Mouse (Mus musculus) adrenal gland, adult (tissue): ENCODE measurements around the gene Trim2.
A peak's percentile ranks its signal among the peaks of the same experiment; 100 is the strongest.

Experiments used
- DNase-seq, 2 experiments: peaks; one replicate each; pipeline ENCODE4 v3.0.0; 2022 to 2023; ENCODE audit warnings: low spot score in 1 of 2; ENCODE audit not compliant: inconsistent age in 2 of 2

Trim2 gene

DNA sequence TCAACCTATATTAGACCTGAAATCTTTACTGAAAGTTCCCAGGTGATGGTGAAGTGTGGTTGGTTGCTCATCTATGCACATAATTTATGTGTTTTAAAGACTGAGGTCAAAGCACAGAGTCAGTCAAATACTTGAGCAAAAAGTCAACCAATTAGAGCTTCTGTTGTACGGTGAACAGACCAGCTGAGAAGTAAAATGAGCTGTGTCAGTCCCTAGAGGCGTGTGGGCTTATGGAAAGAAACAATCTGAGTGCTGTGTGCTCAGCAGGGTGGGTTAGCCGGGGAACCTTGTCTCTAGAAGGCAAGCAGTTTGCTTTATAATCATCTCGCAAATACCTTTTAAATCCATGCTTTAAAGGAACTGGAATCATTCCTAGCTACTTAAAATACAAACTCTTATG is 149.7 kb downstream of the Trim2 start:
- no peak for DNase-seq

DNA sequence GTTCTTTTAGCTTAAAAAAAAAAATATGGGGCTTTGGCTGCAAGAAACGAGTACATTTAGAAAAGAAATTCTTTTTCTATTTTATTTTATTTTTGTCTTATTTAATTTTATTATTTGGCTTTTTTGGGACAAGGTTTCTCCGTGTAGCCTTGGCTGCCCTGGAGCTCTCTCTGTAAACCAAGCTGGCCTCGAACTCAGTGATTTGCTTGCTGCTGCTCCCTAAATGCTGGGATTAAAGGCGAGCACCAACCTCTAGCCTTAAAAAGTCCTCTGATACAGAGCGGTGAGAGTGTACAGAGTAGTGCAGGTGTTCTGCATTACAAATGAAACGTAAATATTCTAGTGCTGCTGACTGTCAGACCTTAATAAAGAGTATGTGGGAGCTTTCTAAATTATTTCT is 150.6 kb downstream of the Trim2 start:
- DNase-seq = peak; percentile 18 to 52

DNA sequence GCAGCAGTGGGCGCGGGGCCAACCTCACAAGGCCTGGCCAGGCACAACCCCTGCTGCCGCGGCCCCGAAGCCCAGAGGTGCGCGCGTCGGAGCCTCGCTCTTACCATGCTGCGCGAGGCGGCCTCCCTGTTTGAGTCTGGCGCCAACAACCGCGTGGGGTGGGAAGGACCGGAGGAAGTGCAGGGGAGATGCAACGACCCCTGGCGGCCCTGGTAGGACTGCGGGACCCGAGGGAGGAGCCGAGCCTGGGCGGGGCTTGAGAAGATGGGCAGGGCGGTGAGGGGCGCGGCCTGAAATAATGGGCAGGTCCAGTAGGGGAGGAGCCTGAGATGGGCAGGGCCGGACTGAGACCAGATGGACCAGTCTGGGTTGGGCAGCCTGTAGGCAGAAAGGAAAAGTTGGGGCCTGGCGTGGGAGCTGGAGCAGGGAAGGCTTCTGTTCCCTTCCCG is 151.1 kb downstream of the Trim2 start, which contains the start of gene Mnd1:
TSS of gene Mnd1 (minus strand) at position 229 of the 449 bp plus-strand sequence.
- DNase-seq = peak; percentile 99 to 100

DNA sequence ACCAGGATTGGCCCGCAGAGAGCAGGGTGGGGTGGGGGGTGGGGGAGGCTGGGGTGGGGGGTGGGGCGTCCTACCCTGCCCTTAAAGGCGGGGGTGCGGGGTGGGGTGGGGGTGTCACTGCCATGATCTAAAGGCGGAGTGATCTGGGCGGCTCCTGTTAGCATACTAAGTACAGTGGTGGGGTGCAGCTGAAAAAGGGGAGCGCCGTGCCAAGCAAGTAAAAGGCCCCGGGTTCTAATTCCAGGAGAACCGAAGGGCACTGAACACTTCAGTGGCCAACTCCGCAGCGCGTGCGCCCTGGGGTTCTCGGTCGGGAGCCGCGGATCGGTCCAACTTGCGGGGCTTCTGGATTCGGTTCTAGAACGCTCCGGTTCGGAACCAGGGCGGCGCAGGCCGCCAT is 151.5 kb downstream of the Trim2 start:
- DNase-seq = no peak

DNA sequence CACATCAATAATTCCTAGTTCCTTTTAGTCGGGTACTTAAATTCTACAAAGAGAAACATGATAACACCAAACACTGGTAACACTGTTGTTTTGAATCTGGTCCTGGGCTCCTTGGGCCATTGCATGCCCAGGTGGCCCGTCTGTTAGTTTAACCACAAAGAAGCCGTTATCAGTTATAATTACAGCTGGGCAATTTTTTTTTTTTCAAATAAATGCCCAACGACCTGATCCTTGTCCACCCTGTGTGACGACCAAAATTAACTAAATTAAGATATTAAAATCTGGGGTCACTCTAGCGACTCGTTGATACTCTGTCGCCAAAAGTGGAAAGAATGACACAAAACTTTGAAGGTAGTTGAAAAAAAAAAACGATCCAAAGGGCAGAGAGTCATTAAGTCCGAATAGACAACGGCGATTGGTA is 151.9 kb downstream of the Trim2 start:
- peak in 1 of 2 experiments; percentile 32 for DNase-seq

DNA sequence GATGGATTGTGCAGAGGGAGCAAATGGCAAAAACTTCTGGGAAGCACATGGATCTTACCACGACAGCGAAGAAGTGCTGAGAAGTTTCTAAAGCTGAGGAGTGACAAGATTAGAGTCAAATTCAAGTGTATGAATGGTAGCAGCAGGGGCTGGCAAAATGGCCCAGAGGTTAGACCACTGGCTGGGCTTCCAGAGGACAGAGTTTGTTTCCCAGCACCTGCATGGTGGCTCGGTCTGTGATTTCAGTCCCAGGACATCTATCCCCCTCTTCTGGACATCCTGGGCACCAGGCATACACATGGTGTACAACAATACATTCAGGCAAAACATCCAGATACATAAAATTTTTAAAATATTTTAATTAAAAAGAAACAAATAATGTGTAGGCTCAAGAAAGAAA is 156.8 kb downstream of the Trim2 start:
- DNase-seq = no peak

DNA sequence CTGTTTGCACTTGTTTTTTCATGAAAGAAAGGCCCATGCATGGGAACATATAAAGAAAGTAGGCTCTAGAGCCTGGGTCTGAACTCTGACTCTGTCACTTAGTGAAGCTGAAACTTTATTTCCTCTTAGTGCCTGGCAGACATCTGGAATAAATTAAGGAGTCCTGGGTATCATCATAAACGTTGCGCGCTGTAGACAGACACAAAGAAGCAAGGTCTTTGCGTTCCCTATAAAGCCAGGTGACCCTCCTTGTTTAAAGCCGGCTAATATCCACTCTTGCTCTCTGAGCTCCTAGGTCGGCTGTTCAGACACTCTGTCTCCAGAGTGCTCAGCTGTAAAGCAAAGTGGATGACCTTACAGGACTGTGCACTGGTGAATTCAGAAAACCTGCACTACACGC is 165.7 kb downstream of the Trim2 start:
- DNase-seq = no peak

DNA sequence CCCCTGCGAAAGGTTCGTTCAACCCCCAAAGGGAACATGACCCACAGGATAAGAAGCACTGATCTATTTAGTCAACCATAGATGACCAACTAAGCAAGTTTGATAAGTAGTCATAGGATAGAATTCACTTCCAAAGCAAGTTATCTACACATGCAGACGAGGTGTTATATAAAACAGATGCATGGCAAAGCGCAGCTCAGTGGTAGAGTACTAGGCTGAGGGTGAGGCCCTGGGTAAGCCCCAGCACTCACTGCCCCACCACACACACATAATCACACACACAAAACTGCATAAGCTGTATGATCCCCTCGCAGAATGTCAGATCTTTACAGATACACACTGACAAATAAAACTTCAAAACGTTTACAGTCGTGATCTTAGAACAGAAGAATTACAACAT is 170.2 kb downstream of the Trim2 start:
- no peak for DNase-seq

DNA sequence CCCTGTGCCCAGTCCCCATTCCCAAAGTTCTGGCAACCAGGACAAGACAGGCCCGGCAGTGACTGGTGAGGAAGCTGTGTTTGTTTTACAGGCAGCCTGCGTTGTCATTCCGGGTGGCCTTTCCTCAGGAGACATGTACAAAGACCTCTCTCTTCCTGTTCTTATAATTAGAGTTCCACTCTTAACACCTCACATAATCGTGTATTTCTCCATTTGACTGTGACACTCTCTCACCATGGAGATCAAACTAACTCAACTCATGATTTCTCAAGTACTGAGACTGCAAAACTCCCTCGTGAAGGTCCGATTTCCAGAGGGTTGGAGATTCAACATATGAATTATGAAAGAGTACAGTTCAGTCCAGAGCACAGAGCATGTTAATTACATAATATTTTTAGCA is 170.7 kb downstream of the Trim2 start:
- no peak for DNase-seq

DNA sequence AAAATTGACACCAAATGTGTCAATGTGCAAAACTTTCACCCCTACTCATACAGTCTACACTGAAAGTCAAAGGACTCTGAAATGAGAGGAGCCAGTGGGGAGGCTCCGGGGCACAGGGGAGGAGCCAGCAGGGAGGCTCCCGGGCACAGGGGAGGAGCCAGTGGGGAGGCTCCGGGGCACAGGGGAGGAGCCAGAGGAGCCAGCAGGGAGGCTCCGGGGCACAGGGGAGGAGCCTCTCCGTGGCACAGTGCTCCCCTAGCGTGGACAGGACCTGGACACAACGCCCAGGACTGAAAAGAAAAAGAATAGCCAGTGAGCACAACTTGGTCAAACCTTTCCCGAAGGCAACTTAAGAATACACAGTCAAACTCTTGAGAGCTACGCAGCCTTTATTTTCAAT is 171.3 kb downstream of the Trim2 start:
- DNase-seq = peak; percentile 31 to 65

DNA sequence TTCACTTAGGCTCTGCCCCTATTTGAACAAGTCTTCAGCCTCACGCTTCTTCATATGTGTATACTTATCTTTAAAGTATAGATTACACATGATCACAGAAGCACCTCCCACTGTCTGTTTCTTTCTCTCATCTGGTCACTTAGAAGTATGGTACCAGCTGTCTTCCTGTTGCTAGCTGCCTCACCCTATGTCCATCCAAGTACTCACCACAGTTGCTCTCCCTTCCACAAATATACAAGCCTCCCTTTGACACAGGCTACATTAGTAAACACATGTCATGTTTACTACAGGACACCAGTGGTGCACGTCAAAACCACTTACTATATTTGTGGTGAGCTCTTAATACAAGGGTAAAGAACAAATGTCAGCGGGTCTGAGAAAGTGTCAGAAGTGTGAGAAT is 175.3 kb downstream of the Trim2 start:
- DNase-seq = no peak

DNA sequence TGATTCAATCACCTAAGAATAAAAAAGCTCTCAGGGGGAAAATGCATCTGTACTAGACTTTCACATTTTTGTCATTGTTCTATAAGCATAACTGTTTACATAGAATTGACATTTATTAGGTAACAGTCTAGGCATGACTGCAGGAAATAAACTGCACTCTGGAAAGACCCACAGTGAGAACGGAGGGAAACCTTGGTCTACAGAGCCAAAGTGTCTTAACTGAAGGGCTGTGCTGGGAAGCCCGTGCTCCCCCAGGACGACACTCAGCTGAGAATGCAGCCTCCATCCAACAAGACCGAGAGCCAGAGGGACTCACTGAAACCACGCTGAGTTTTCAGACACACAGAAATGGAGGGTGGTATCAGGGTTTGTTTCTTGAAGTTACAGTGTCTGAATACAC is 175.9 kb downstream of the Trim2 start:
- DNase-seq = no peak

DNA sequence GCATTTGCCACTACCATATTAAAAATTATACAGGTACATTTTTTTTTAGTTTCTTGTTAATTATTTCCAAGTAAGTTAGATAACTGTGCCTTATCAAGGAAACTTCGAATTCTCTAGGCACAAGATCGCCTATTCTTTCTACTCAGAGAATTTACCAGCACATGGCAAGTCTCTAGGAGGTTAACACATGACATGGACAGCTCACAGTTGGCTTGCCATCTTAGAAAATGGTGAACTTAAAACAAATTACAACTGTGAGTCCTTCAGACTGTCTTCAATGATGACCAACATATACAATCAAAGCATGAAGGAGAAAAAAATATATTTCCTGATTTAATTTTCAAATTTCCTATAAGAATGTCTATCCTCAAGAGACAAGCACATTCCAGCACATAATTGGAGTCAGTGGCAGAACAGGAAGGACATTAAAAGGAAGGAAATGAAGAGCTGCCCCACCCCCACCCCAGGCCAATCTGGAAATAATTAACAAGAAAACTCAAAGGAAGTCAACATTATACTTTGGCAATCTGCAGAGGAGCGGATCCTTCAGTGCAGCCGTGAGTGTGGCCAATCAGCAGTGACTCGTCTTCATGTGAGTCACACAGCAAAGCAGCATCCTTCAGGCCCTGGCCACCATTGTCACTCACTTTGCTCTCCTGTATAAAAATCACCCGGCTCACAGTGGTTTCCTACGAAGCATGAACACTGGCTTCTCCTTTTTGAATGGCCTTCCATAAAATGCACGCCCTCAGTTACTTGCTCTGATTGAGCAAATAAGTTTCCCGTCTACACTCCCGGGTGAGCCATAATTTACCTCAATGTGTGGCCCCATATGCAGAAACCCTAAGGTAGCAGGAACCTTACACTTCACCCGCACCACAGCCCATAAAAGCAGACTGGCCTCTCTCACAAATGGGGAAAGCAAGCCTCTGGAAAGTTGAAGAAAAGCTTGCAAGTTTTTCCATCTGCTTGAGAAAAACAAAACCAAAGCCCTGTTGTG is 177.5 kb downstream of the Trim2 start:
- peak; percentile 17 to 40 for DNase-seq

DNA sequence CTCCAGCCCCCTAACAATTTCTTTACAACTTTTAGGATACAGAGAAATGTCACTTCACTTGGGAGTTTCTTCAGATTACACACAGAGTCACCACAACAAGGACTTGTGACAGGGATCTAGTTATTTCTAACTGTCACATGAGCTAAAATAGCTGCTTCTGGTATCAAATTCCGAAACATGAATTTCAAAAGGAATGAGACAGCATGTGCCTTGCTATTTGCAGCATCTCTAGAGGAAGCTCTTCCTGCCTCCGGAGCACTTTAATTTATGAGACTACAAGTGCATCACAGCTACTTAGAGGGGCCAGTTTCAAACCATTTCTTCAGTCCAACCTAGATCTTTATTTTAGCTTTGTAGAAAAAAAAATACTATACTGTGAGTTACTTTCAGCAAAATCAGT is 179.2 kb downstream of the Trim2 start:
- no peak for DNase-seq

DNA sequence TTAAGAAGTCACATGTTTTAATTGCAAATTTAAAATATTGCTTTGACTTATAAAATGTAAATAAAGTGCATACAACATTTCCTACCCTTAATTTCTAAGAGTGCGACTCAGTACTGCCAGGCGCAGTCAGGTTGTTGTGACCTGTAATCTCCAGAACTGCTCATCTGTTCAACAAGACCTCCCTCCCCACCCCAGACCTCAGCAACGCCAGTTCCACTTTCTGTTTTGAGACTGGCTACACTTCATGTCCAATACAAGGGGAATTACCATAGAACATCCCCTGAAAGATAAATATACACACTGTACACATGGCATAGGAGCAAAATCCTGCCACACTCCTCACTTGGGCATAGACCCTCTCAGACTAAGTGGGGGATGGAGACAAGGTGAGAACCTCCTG is 180.0 kb downstream of the Trim2 start:
- no peak for DNase-seq

DNA sequence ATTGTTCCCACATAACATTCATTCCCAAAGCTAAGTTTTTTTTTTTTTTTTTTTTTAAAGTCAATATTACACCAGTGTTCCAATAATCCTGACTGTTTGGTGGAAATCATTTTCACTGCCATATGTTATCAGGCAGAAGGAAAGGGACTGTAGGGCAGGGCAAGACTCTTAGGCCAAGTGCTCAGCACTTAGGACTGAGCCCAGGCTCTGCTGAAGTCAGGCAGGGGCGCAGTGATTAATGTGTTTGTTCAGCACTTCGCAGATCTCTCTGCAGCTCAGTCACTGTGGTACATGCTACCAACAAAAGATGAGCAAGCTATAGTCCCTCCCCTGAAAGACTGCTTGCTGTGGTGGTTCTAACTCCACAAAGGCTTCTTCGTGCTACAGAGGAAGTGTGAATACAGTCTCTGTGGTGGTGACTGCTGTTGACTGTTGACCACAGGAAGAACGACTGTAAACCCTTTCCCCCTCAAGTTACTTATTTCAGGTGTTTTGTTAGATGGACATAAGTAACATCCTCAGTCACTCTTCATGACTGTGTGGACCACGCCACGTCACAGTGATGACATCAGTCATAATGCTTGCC is 180.9 kb downstream of the Trim2 start:
- no peak for DNase-seq

DNA sequence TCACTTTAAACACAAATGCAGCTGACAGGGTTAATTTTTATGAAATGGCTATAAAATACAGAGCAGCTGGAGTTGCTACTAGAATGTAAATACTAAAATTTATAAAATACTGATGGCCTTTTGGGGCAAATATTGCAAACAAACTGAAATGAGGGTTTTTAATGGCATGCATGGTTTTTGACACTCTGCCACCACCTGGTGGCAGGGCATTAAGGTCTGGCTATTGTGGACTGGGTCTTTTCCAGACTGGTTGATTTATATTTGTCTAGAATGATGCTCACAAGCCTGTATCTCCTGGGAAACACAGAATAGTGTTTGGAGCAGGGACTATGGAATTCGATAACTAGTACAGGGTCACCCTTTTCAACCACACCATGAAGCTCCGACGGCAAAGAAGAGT is 183.2 kb downstream of the Trim2 start:
- peak; percentile 26 to 75 for DNase-seq

DNA sequence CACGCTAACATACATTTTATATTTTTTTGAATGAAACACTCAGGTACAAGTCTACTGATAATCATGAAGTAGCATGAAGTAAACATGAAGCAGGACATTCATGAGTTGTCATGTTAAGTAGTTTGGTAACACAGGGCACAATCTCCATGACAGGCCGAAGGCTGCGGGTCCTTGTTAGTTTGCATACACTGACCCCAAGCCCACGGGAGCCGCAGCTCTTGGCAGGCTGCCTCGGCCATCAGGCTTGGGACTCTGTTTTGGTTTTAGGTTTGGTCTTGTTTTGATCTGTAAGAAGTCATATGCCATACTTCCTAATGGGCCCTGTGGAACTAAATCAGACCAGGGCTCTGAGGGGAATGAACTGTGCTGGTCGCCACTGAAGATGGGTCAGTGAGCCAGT is 188.0 kb downstream of the Trim2 start:
- DNase-seq = no peak

DNA sequence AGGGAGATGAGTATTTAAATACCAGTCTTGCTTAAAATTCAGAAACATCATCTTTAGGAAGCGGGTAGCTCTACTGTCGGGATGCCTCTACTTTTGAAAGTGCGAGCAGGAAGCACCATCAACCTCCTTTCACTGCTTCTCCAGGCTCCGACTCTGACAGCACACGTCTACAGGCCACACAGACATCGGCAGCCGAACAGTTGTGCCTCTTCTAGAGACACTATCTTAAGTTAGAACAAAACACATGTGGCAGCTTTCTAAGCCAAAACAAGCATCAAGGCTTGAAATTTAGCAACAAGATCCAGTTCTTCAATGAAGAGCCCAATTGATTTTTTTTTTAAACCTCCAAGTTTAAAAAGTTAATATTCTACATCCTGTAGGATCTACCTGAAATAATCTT is 188.5 kb downstream of the Trim2 start:
- DNase-seq = no peak
